Mouse (Mus musculus) layer of hippocampus, adult 9-11 months (tissue): ENCODE measurements around the gene Abl1.

Experiments
- DNase-seq: peaks from one replicate; pipeline ENCODE4 v3.0.0; 2022

The Abl1 gene

DNA sequence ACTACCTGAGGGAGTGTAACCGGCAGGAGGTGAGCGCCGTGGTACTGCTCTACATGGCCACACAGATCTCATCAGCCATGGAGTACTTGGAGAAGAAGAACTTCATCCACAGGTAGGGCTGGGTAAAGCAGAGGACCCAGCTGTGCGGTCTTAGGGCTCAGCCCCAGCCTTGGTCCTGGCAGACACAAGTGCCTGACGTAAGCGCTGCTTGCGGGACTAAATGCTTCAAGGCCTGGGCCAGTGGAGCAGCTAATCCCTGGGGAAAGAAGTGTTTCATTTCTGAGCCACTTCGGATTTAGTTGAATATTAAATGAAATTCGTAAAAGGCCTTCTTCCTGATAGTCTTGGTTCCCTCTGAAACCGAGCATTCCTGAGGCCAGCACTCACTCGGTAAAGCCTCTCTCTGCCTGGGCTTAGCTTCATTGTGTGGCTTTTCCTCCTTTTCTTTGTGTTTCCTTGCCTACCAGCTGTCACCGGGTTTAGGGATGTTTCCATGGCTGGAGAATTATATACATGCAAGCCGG, 102.6 kb downstream of the Abl1 start:
- no peak for DNase-seq

DNA sequence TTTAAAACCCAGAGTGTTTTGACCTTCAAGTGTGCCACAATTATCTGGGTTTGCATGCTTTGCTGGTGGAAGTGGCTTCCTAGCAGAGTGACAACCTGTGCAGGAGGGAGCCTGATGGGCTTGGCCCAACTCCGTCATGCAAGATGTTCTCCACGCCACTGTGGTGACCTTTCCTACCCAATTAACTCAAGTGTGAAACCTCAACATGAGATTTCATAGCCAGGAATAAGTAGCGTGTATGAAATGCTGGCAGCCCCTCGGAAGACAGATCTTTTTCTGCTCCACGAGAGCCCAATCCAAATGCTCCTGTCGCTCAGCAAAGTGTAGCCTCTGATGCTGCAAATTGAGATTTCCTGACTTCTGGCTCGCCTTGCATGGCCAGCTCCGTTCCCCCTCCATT, 103.1 kb downstream of the Abl1 start:
- DNase-seq: no peak

DNA sequence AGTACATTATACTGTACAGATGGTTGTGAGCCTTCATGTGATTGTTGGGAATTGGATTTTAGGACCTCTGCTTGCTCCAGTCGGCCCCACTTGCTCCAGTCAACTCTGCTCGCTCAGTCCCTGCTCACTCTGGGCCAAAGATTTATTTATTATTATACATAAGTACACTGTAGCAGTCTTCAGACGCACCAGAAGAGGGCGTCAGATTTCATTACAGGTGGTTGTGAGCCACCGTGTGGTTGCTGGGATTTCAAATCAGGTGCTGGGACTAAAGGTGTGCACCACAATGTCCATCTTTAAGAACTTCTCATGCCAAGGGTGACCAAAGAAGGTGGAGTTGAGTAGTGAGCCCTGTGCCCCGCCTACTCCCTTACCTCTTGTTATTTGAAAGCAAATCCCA, 104.4 kb downstream of the Abl1 start:
- DNase-seq: no peak

DNA sequence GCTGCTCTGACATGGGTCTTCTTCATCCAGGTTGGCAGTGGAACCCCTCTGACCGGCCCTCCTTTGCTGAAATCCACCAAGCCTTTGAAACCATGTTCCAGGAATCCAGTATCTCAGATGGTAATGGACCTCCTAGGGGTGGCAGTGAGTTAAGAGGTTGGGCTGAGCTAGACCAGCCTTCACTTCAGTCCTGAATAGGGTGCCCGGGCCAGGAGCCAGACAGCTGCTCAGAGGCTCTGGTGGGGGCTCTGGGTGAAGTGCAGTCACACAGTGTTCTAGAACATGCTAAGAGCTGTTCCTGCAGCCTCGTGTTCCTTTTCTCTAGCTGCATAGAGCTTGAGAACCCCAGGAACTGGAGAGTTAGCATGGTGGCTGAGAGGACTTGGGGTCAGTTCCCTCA, 108.8 kb downstream of the Abl1 start:
- no peak for DNase-seq

DNA sequence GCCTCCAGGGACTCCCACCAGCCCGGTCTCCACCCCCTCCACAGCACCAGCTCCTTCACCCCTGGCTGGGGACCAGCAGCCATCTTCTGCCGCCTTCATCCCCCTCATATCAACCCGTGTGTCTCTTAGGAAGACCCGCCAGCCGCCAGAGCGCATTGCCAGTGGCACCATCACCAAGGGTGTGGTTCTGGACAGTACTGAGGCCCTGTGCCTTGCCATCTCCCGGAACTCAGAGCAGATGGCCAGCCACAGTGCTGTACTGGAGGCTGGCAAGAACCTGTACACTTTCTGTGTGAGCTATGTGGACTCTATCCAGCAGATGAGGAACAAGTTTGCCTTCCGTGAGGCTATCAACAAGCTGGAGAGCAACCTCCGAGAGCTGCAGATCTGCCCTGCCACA, 113.2 kb downstream of the Abl1 start:
- no peak for DNase-seq

DNA sequence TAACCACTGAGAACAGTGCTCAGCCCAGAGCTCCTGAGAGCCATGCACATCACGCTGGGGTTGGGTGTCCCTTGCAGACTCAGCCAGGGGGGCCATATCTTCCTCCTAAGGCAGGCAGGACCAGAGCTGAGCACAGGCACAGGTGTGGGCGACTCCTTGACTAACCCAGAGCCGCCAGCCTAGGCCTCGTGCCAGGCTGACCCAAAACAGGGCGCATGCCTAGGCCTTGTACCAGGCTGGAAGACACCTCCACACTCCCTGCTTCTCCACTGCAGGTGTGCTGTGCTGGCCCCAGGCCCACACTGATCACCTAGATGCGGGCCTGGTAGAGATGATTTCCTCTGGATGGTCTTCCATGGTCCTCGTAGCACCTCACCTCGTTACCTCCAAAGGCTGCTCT, 114.6 kb downstream of the Abl1 start:
- DNase-seq: no peak

DNA sequence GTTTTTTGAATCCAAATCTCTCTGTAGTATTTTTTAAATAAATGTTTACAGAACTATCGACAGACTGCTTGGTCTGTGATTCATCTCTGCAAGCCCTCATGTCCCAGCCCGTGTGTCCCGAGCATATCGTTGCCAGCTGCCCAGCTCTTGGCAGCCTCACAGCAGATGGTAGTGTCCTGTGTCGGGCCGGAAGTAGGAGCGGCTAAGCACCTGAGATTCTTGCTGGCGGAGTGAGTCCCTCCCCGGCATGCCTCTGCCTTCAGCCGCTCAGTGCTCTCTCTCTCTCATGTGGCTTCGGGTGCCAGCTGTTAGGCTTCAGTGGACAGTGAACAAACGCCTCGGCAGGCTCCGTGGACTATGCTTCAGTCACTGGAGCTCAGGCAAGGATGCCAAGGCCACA, 115.3 kb downstream of the Abl1 start:
- peak; percentile 51 for DNase-seq

DNA sequence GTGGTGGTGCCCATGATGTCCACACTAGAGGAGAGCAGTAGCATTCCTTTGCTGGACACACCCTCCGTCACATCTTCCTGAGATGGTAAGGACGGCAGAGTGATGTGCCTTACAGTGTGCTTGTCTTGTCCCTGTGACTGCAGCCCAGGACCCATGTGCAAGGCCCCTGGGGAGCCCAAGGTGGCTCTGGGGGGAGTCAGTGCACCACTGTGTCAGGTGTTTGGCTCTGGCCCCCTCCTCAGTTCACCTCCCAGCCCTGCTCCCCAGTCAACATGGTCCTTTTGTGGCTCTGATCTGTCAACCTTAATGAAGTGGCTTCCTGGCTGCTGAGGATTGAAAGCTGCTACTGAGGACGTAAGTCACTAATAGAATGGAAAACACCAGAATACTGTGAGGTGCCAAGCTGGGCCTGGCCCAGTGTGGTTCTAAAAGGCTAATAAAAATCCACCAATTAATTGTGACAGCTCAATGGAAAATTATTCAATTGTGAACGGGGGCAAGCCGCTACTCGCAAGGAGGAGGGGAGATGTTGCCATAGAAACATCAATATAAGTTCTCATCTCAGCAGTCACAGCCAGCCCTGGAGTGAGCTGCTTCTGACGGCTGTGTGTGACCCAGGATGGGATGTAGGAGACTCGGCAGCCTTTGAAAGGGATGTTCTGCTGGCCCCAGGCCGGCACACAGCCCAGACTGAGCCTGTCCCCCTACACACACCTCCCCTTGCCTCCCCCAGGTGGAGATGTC, 118.6 kb downstream of the Abl1 start:
- DNase-seq: no peak

DNA sequence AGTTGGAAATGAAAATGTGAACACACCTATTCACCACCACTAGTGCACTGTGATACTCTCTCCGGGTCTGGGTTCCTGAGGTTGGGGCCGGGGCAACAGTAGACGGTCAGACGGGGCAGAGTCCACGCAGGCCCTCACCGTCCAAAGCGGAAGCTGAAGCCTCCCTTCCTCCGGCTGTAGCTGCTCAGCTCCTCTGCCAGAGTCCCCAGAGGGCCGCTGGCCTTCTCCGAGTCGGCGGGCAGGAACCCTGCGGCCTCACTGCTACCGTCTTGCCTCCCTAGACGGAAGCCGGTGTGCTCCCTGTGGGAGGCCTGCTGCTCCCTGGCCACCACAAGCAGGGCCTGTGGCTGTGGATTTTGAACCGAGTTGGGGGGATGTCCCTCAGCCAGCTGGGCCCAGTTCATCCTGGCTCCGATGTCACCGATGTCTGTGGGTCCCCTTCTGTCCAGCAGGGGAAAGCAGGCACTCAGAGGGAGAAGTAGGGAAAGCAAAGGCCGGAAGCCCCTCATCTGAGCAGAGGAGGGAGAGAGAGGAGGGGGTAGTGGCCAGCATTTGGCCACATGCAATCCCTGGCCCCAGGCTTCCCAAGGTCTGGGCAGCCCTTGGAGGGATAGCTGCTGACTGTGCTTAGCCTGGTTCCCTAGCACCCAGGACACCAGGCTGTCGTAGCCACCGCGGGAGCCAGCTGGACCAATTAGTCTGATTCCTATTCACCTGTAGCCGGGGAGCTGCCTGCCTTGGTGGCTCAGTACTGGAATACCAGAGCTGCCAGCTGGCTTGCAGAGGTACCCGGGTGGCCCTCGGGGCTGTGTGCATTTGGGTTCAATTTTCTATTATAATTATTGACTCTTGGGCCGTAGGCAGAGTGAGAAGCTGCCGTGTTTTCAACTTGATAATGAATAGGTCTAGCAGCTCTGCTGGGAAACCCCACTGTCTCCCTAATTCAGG, 120.5 kb downstream of the Abl1 start:
- DNase-seq: no peak

DNA sequence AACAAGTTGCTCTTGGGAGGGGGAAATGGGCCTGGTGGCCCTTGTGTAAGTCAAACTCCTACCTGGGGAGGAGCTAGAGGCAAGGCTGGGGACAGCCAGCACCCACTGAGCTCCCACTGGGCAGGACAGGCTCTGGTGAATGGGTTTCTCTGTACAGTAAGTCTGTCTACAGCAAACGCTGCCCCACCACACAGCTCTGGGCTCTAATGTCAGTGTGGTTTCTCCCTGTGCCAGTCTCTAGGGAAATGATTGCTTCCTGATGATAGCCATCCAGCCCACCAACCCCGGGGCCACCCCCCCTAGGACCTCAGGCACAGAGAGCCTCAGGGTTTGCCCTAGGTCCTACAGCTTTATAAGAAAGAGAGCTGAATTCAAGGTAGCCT, 121.2 kb downstream of the Abl1 start:
- no peak for DNase-seq

DNA sequence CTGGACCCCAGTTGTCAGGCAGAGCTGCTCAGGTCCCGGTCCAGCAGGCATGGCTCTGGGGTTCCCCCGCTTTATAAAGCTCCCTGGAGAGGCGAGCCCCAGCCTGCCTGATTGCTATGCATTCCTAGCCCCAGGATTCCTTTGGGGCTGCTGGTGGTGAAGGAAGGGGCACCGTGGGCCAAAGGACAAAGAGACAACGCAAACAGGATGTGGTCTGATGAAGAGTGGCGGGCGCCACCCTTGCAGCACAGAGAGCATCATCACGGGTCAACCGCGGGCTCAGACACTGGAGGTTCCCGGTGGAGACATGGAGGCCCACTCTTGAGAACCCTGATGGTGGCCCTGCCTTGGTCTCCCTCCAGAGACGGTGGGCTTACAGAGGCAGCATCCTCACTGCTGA, 122.3 kb downstream of the Abl1 start, which contains the start of gene Qrfp:
TSS of gene Qrfp (minus strand) at position 137 of the 400 bp plus-strand sequence.
- no peak for DNase-seq

DNA sequence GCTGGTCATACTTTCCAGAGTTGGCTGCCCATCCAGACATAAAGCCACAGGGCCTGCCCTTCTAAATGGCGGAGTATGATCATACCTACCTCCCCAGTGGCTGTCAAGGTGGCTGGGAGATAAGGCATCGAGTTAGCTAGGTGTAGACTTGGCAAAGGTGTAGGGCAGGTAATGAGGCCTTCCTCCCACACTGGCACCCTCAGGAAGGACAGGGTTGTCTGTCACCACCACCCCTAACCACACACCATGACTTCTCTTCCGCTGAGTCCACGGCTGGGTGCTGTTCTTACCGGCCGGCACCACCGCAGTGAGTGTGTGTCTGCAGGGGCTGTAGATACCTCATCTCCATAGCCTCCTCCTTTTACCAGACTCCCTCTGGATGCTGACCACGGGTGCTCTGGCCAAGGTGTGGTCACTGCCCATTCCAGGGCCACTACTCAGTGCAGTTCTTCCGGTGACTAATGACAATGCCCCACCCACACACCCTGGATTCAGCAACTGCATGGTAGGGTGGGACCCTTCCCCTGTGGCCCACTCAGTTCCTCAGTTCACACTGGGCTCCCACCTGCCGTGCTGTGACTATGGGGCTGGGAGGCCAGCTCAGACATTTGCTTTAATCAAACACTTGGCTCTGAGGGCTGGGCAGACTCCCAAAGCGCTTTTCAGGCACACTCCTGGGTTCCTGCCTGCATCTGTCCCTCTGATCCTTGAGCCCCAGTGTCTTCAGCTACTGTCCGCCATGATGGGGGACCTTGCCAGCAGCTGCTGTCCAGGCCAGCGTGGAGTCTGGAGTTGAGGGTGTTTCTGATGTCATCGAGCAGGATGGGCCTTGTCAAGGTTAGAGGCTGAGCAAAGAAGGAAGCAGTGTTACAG, 123.1 kb downstream of the Abl1 start:
- DNase-seq: no peak

DNA sequence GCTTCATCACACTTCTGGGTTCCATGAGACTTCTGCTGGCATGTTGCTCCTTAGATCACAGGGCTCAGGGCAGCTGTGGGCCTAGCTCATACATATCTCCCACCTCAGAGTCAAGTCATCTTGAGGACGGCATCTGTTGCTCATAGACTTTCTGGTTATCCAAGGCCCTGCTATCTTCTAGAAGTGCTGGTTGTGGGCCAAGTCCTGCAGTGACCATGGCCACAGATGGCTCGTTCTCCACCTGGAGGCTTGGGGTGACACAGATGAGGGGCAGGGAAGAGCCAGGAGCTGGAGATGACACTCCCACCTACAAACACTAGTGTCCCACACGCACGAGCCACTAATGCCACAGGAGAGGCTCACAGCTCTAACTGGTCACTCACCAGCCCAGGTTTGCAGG, 125.5 kb downstream of the Abl1 start:
- DNase-seq: no peak

DNA sequence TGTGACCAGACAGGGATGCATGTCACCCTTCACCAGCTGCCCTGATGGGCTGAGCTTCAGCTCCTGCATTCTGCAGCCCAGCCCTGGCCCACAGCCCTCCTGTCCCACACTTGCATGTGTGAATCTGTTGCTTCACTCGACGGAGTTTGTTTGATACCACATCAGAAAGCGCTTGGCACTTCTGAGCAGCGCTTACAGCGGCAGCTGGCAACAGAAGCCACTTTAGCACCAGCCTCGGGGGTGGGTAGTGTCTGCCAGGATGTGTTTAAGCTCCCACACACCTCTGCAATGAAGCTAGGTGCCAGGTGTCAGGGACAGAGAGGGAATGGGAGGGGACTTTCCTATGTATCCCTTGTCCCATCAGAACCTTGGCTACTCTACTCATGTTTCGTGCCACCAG, 126.5 kb downstream of the Abl1 start:
- DNase-seq: peak; percentile 40

DNA sequence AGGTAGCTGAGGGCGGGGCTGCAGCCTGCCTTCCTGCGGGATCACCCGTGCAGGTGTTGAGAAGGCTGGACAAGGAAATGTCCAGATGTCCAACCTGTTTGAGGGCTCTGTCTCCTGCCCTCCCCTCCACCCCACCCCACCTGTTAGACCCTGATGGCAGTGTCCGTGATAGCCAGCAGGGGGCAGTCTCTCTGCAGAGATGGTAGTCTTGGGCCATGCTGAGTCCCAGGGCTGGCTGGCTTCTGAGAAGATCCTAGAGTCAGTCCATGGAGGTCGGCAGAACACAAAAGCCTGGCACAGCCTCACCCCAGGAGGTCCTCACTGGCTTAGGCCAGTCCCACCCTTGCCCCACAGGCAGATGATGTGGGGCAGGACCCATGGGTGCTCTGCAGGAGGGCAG, 127.2 kb downstream of the Abl1 start:
- DNase-seq: peak; percentile 65

DNA sequence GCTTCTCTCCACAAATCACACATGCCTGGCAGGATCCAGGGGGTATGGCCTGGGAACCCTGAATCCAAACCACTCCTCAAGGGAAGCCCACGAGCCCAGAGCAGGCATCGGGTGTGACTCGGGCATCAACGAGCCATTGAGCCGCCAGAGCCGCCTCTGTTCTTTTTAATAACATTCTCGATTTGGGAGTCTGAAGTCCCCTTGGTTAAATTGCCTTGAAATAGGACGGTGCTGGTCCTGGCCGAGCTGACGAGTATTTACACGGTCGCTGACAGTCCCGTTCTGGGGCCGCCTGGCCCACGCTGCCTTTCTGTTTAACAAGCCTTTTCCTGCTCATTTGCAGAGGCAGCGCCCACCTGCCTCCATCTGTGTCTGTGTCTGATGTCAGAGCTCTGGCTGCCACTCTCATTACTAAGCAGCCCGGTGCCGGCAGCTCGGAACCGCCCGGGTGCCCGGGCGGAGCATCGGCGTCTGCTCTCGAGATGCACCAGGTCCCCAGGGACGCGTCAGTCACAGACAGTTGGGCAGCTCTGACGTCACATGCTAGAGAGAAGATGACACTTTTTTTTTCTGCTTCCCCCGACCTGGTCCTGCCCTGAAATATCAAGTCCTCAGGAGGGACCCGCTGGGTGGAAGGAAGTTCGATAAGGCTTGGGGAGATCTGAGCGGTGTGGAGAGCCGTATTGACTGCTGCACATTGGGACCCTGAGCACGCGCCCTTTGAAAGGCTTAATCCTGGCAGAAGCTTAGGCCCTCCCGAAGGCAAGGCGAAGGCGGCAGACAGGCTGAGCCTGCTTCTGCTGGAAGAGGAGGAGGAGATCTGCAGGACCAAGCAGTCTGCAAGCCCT, 134.6 kb downstream of the Abl1 start:
- DNase-seq: peak; percentile 92

DNA sequence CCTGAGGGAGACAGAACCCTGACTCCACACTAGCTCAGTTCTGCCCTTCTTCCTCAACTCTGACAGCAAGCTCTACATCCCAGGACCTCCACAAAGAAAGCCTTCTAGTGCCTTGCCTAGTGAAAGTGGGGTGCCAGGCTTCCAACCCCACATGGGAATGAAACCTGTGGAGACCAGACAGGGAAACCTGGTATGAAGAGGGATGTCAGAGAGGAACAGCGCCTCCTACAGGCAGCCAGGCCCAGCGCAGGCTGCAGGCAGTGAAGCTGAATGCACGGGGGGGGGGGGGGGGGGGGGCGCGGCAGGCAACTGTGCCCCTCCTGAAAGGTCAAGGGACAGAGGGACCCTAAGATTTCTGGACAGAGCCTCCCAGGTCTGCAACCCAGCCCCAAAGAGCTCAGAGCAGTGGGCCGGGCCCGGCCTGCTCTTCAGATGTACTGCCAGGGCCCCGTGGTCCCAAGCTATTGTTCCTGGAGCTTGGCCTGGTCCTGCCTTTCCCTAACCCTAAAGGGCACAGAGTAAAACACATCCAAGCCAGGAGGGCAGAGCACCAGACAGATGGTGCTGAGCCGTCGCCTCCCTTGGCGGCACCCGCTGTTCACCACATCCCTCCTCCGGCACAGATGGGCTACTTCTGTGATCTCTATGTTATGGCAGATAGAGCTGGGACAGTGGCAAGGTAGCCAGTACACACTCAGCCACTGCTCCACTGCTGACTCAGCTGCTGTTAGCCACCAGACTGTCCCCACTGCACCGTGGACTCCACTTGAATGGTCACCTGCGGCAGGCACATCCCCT, 136.0 kb downstream of the Abl1 start:
- DNase-seq: peak; percentile 69

DNA sequence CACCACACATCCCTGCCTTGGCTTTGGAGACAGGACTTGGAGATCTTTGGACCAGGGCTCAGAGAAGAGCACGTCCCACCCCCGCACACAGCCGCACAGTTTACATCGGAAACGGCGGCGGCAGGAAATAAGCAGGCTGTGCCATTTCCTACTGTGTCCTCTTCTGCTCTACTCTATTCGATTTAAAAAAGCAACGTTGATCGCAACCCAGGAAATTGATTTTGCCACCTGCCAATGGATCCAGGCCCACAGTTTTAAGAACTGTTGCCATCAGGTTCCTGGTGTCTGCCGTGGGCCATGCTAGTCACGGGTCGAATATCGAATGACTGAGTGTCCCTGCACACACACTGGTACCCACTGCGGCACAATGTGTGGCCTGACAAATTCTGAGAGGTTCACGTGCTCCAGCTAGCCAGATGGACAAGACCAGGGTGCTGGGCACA, 137.3 kb downstream of the Abl1 start:
- no peak for DNase-seq

DNA sequence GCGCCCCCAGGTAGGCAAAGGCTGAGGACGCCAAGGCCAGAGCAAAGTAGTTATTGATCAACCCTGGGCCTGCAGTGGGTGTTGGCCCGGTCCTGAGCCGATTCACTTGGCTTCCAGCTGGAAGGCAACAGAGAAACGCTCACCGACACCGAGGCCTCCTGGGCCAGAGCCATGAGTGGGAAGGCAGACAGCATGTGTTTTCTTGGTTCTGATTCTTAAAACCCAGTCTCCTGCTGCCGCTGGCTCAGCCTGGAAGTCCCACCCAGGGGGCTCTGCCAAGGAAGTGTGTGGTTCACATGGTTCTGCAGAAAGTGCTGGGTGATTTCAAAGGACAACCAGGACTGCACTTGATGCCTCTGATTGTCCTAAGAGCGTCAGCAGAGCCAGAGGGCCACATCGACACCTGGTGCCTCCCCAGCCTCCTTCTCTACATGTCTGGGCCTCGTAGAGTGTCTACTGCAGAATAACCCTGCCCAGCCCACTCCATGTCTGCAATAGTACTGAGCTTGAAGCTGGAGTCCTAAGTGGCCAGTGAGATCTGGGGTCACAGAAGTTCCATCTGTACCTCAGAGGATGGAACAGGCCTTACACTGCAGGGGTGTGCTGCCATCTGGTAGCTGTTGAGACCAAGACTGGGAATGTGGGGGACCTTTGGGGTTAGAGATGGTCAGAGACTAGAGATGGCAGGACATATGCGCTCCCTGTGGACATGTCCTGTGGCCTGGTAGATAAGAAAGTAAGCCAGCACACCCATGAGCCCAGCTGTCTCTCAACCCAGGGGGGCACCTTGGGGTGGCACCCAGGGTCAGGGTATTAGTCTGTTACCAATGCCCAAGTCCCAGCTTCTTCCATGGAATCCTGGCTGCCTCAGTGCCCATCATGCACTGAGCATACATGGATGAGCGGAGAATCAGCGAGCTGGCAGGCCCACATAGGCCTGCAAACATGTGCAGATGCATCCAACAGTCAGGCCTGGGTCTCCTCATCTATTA, 138.2 kb downstream of the Abl1 start:
- DNase-seq: peak; percentile 54

DNA sequence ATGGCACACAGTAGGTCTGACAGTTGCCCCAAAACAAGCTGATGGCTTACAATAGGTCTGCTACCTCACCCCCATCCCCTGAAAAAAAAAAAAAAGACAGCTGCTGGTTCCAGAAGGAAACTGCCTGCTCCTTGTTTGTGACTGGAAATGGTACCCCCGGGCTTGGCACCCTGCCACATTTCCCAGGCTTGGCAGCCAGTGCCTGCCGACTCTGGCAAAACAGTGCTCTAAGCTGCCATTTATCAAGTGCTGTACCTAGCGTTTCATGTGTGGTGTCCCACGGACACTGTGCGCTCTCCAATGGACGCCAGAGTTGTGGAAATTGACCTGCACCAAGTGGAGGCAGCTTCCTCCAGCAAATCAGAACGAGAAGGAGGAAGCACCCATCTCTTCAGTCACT, 139.7 kb downstream of the Abl1 start:
- DNase-seq: peak; percentile 80
